Mouse (Mus musculus) stomach, postnatal 0 days (tissue): ENCODE measurements around the gene 1700069L16Rik. TPM values are rescaled to one million over a fixed set of nuclear protein-coding genes. Genes with fewer than 3 reads are reported as not detected.

Source experiments
- ATAC-seq: fragments of 200-750 bp; cut with Nextera tagmentation; 2 replicates; pipeline ENCODE4 v1.8.0; 2017; ENCODE audit not compliant: low FRiP score, low TSS enrichment
- DNase-seq: peaks from one replicate; pipeline ENCODE4 v3.0.0-alpha.2; 2016; ENCODE audit warnings: low spot score
- H3K27ac ChIP-seq: fragments of 300-500 bp; sonication (generic); replicated peaks from 2 replicates; pipeline ENCODE4 v1.5.1; 2014; ENCODE audit warnings: mild to moderate bottlenecking, control low read depth
- H3K27me3 ChIP-seq: fragments of 300-500 bp; sonication (generic); 2 replicates; pipeline ENCODE4 v1.6.1; 2014; ENCODE audit warnings: low read length; ENCODE audit not compliant: control insufficient read depth, insufficient read depth
- H3K36me3 ChIP-seq: fragments of 300-500 bp; sonication (generic); 2 replicates; pipeline ENCODE4 v1.6.1; 2014; ENCODE audit warnings: low read length, mixed read lengths; ENCODE audit not compliant: control insufficient read depth, insufficient read depth
- H3K4me1 ChIP-seq: fragments of 300-500 bp; sonication (generic); replicated peaks from 2 replicates; pipeline ENCODE4 v1.6.1; 2014; ENCODE audit warnings: antibody characterized with exemption; ENCODE audit not compliant: control insufficient read depth, insufficient read depth
- H3K4me2 ChIP-seq: fragments of 300-500 bp; sonication (generic); replicated peaks from 2 replicates; pipeline ENCODE4 v1.6.1; 2014; ENCODE audit warnings: low read depth, mild to moderate bottlenecking, control low read depth, moderate library complexity
- H3K4me3 ChIP-seq: fragments of 300-500 bp; sonication (generic); 2 replicates; pipeline ENCODE4 v1.5.1; 2014; ENCODE audit warnings: low read depth, low read length, control low read depth
- H3K9ac ChIP-seq: fragments of 300-500 bp; sonication (generic); 2 replicates; pipeline ENCODE4 v1.6.1; 2014; ENCODE audit warnings: mild to moderate bottlenecking, low read length, control low read depth, mixed read lengths
- H3K9me3 ChIP-seq: fragments of 300-500 bp; sonication (generic); 2 replicates; pipeline ENCODE4 v1.6.1; 2016; ENCODE audit warnings: low read length; ENCODE audit not compliant: control insufficient read depth
- CTCF ChIP-seq: IDR thresholded peaks from 2 replicates; pipeline ENCODE4 v1.5.1; 2016; ENCODE audit warnings: antibody characterized with exemption, low read depth, mild to moderate bottlenecking, moderate library complexity
- EP300 ChIP-seq: optimal IDR thresholded peaks from 2 replicates; pipeline ENCODE3; 2016; ENCODE audit warnings: antibody characterized with exemption
- WGBS: fragments of 180-500 bp; shearing (Covaris S2); extraction: QIAGEN DNeasy Blood & Tissue Kit; methylation state at CpG from one replicate; pipeline ENCODE4 v1.1.7; 2014; 5-methylcytosine and 5-hydroxymethylcytosine counted together
- polyA plus RNA-seq: library from polyadenylated mRNA; unstranded; fragments of >200 nt; fragmentation: Nextera tagmentation; extraction: Ambion mirVana; gene quantifications from 2 replicates; pipeline ENCODE4 v1.2.1, GENCODE M21; 2015

1700069L16Rik gene
- not detected in 2 replicates for polyA plus RNA-seq

DNA sequence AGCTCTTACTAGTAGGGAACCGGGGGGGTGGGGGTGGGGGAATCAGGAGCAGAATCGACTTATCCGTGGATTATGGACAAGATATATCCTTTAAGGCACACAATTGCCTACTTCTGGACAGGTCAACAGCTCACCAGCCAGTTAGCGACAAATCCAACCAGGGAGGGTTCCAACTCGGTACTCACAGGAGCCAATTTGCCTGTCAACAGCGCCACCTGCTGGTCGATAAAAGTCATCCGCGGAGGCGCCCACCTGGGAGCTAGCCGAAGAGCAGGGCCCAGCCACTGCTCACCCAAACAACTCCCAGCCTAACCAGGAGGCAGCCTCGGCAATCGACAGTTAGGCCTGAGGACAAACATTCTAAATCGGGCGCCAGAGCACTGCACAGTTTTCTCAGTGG is at the start of gene 1700069L16Rik:
1700069L16Rik (minus strand) TSS at position 327 of the 400 bp plus-strand sequence.
- ATAC-seq (peak; percentile 75), DNase-seq (peak; percentile 84)
- no peak within 1 kb of the TSS for H3K27ac ChIP-seq
- no peaks in the 10 kb centered on the region for H3K9me3 ChIP-seq
- no peak within 1 kb of the TSS for H3K4me2 ChIP-seq
- no peaks in the 10 kb centered on the region for H3K36me3 ChIP-seq
- no peak within 1 kb of the TSS for H3K9ac ChIP-seq
- H3K4me1 ChIP-seq: no peaks in the 10 kb centered on the region
- no peaks in the 10 kb centered on the region for H3K27me3 ChIP-seq
- TF ChIP-seq EP300 (no peak), CTCF (peak; percentile 89)
- no peak within 1 kb of the TSS for H3K4me3 ChIP-seq
- WGBS: 3% methylated on average over 15 of the region's 15 CpGs

DNA sequence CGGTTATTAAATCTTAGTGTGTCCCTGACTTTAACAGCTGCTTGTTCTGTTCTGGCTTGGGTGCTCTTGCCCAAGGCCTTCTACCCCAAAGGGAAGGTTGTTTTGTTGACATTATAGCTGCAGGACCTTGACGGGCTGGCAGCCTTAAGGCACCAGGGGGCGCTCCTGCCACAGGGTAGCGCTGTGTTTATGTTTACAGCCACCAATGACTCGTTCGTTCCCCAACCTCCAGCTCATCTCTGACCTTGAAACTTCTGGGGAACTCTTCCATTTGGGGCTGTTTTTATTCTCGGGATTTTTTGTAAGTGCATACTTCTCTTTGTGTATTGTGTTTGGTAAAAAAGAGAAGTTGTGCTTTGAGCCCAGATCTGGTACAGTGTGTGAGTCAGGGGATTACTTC is 49.1 kb upstream of the 1700069L16Rik start:
- Histone ChIP-seq H3K9me3 (no peaks in the 10 kb centered on the region), H3K4me3 (peak overlapping the region; percentile 99), H3K27ac (peak overlapping the region; percentile 65), H3K4me2 (peak overlapping the region; percentile 93), H3K36me3 (peaks cover 15% of the 10 kb centered on the region; the same call in 1 of the 2 replicates), H3K9ac (peak overlapping the region; percentile 64), H3K27me3 (no peaks in the 10 kb centered on the region), H3K4me1 (peaks cover 5% of the 10 kb centered on the region; the same call in 1 of the 2 replicates)
- peak; percentile 33; the same call in 1 of the 2 replicates for ATAC-seq
- DNase-seq: peak; percentile 89
- TF ChIP-seq EP300 (no peak), CTCF (peak; percentile 98)
- 1% methylated on average over 7 of the region's 7 CpGs for whole genome bisulfite sequencing

DNA sequence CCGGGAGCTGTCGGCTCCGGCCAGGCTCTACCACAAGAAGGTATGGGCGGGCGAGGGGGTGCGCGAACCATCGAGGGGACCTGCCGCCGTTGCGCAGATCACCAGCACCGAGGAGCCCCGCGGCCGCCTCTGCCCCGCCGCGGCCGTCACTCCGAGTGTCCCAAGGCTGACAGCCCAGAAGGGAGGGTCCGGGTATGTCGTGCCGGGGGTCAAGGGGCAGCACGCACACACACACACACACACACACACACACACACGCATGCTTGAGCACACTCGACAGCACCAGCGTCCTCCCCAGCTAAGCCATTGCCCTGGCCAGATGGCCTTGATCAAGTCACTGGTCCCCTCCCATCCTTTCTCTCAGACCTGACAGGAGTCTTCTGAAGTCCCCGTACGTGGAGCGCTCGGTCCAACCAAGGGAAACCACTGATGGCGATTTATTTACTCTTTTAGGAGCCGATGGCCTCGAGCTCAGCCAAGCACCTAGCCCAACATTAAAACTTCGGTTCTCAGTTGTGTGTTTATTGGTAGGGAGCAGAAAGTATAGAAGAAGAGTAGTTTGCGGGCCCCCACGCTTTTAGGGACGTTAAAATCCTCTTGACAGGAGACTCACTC is 48.4 kb upstream of the 1700069L16Rik start:
- Histone ChIP-seq H3K4me2 (peak overlapping the region; percentile 93), H3K4me1 (peaks cover 5% of the 10 kb centered on the region; the same call in 1 of the 2 replicates), H3K9me3 (no peaks in the 10 kb centered on the region), H3K27ac (peak overlapping the region; percentile 65), H3K27me3 (no peaks in the 10 kb centered on the region), H3K4me3 (peak overlapping the region; percentile 99), H3K9ac (peak overlapping the region; percentile 64), H3K36me3 (peaks cover 15% of the 10 kb centered on the region; the same call in 1 of the 2 replicates)
- ATAC-seq: peak; percentile 30
- 1% methylated on average over 28 of the region's 38 CpGs for WGBS
- DNase-seq: no peak
- no peak for TF ChIP-seq EP300
- no peak for TF ChIP-seq CTCF

DNA sequence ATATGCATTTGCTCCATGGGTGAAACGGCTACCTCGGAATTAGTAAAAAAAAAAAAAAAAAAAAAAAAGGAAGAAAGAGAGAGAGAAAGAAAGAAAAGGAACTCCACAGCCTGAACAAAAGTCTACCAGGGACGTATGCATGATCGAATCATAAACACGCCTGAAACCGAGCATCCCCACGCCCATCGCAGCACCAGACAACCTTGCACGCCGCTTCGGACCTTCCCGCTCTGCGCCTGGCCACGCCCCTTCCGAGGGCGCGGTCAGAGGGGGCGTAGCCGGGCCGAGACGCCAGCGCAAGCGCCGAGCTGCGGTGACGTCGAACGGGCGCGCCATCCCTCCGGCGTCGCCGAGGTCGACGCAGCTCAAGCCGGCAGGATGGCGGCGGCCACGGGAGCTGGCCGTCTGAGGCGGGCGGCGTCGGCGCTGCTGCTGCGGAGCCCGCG is 47.9 kb upstream of the 1700069L16Rik start, which contains the start of the genes Sart3 and Iscu:
Sart3 (minus strand) TSS at position 61 of the 446 bp plus-strand sequence.
Iscu (plus strand) TSS at position 299 of the 446 bp plus-strand sequence.
- no peaks in the 10 kb centered on the region for H3K9me3 ChIP-seq
- peak within 1 kb of the TSS; percentile 97 for H3K27ac ChIP-seq
- WGBS: under 1% methylated on average over 47 of the region's 49 CpGs
- ATAC-seq (peak; percentile 90), DNase-seq (peak; percentile 95)
- H3K9ac ChIP-seq: peak within 1 kb of the TSS; percentile 93
- H3K27me3 ChIP-seq: no peaks in the 10 kb centered on the region
- H3K36me3 ChIP-seq: peaks cover 15% of the 10 kb centered on the region; the same call in 1 of the 2 replicates
- TF ChIP-seq CTCF (peak; percentile 7; the same call in 1 of the 2 replicates), EP300 (no peak)
- peaks cover 5% of the 10 kb centered on the region; the same call in 1 of the 2 replicates for H3K4me1 ChIP-seq
- H3K4me3 ChIP-seq: peak within 1 kb of the TSS; percentile 99
- peak within 1 kb of the TSS; percentile 93 for H3K4me2 ChIP-seq

DNA sequence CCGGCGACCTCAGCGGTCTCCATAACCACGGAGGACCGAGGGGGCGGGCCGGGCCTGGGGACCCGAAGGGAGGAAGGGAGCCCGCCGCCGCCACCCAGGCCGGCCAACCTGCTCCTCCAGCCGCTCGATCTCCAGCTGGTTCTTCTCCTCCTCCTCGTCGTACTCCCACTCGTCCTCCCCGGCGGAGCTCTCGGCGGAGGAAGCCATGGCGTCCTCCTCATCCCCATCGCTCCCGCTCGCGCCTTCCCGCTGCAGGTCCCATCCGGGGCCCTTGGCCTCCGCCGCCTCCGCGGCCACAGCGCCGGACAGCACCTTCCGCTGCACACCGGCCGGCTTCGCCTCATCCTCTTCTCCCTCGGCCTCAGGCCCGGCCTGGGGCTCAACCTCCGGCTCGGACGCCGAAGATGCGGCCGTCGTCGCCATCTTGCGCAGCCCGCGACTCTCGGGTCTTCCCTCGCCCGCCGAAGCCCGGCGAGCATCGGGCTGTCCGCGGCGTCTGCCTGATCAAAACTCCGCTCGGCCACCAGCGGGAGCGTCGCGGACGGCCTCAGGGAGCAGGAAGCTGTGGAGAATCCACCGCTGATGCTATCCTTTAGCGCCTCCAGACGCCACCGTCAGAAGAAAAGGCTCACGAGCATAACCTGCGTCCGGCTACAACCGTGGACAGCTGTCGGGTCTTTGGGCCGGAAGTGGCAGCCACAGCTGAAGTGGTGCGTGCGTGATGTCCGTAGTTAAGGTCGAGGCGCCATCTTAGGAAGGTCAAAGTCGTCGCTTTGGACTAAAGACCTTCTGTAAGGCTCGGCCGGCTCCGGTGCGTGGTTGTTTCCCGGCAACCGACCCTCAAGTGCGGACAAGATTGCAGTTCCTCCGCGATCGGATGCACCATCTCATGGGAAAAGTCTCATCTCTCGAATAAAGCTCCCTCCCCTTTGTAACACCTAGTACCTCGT is 46.9 kb upstream of the 1700069L16Rik start:
- Histone ChIP-seq H3K36me3 (peaks cover 9% of the 10 kb centered on the region; the same call in 1 of the 2 replicates), H3K4me2 (peak overlapping the region; percentile 93), H3K9ac (peak overlapping the region; percentile 93), H3K27ac (peak overlapping the region; percentile 97), H3K27me3 (no peaks in the 10 kb centered on the region), H3K4me3 (peak overlapping the region; percentile 99), H3K9me3 (no peaks in the 10 kb centered on the region), H3K4me1 (peaks cover 5% of the 10 kb centered on the region; the same call in 1 of the 2 replicates)
- peak; percentile 83 for DNase-seq
- TF ChIP-seq CTCF (no peak), EP300 (peak; percentile 93)
- under 1% methylated on average over 94 of the region's 97 CpGs for WGBS
- ATAC-seq: peak; percentile 86
